Mouse (Mus musculus) midbrain, embryonic 14.5 days (tissue): ENCODE data around the gene Rps6kb2. TPM values are rescaled to one million over a fixed set of nuclear protein-coding genes. Genes with fewer than 3 reads are reported as not detected.

Experiments
- ATAC-seq: fragments of 200-750 bp; cut with Nextera tagmentation; 2 replicates; pipeline ENCODE4 v1.8.0; 2017; ENCODE audit warnings: moderate number of reproducible peaks, moderate library complexity; ENCODE audit not compliant: low FRiP score, low TSS enrichment
- DNase-seq: peaks from one replicate; pipeline ENCODE4 v3.0.0-alpha.2; 2015
- H3K27ac ChIP-seq: fragments of 300-500 bp; sonication (generic); replicated peaks from 2 replicates; pipeline ENCODE4 v1.5.1; 2014; ENCODE audit warnings: mild to moderate bottlenecking, low read depth, low read length, moderate library complexity
- H3K27me3 ChIP-seq: fragments of 300-500 bp; sonication (generic); 2 replicates; pipeline ENCODE4 v1.6.1; 2014; ENCODE audit warnings: low read length, control low read depth, mixed read lengths; ENCODE audit not compliant: control insufficient read depth, insufficient read depth
- H3K36me3 ChIP-seq: fragments of 300-500 bp; sonication (generic); 2 replicates; pipeline ENCODE4 v1.6.1; 2014; ENCODE audit warnings: low read length, control low read depth; ENCODE audit not compliant: control insufficient read depth, insufficient read depth
- H3K4me1 ChIP-seq: fragments of 300-500 bp; sonication (generic); 2 replicates; pipeline ENCODE4 v1.6.1; 2014; ENCODE audit warnings: mild to moderate bottlenecking, antibody characterized with exemption, low read length, control low read depth; ENCODE audit not compliant: control insufficient read depth, insufficient read depth
- H3K4me2 ChIP-seq: fragments of 300-500 bp; sonication (generic); 2 replicates; pipeline ENCODE4 v1.6.1; 2014; ENCODE audit warnings: mild to moderate bottlenecking, low read length, moderate library complexity
- H3K4me3 ChIP-seq: fragments of 300-500 bp; sonication (generic); replicated peaks from 2 replicates; pipeline ENCODE4 v1.5.1; 2014; ENCODE audit warnings: low read depth, low read length
- H3K9ac ChIP-seq: fragments of 300-500 bp; sonication (generic); replicated peaks from 2 replicates; pipeline ENCODE4 v1.6.1; 2014; ENCODE audit warnings: mild to moderate bottlenecking, low read length, moderate library complexity
- H3K9me3 ChIP-seq: fragments of 300-500 bp; sonication (generic); 2 replicates; pipeline ENCODE4 v1.6.1; 2016; ENCODE audit warnings: low read length, control low read depth, mixed read lengths; ENCODE audit not compliant: control insufficient read depth
- WGBS: fragments of 180-500 bp; shearing (Covaris S2); extraction: QIAGEN DNeasy Blood & Tissue Kit; methylation state at CpG from one replicate; pipeline ENCODE4 v1.1.7; 2014; 5-methylcytosine and 5-hydroxymethylcytosine counted together
- polyA plus RNA-seq: library from polyadenylated mRNA; unstranded; fragments of >200 nt; fragmentation: Nextera tagmentation; extraction: Ambion mirVana; gene quantifications from 2 replicates; pipeline ENCODE4 v1.2.1, GENCODE M21; 2014

The Rps6kb2 gene
- polyA plus RNA-seq, 1 experiment from 2014 or later, result 42.2 TPM

DNA sequence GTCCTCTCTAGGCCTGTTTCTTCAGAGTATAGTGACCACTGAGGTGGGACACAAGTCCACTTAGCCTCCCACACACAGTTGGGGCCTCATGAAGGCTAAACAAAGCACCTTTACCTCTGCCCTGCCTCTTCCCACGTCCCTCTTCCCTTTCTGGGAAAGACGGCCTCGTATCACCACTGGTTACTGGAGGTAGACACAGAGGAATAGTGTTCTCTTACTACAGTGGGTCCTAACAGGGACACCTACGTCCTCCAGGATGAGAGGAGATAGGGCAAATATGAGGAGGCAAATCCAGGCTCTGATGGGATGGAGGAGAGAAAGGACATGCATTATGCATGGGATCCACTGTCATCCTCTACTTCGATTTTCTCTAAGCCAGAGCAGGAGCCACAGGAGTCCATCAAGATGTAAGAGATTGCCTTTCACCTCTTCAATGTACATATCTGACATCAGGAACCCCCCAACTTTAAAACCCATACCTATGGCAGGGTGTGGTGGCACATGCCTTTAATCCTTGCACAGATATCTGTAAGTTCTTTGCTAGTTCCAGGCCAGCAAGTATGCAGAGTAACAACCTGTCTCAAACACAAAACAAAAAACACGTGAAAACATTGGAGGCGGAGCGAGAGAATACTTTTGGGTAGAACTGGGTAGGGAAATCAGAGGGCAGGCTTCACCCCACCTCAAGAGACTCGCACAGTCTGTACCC is 15.2 kb downstream of the Rps6kb2 start:
- Histone ChIP-seq H3K36me3 (peaks cover 25% of the 10 kb centered on the region), H3K9ac (peak overlapping the region; percentile 81), H3K27ac (peak overlapping the region; percentile 64; the same call in 1 of the 2 replicates), H3K27me3 (no peaks in the 10 kb centered on the region), H3K9me3 (0 out of 2 replicates have a peak, but pooled peaks cover 4% of the 10 kb centered on the region), H3K4me2 (peak overlapping the region; percentile 86), H3K4me1 (peaks cover 15% of the 10 kb centered on the region; the same call in 1 of the 2 replicates), H3K4me3 (peak overlapping the region; percentile 80)
- DNase-seq, result no peak
- WGBS, result 27% methylated on average over 9 of the region's 9 CpGs
- peak; percentile 49 for ATAC-seq

DNA sequence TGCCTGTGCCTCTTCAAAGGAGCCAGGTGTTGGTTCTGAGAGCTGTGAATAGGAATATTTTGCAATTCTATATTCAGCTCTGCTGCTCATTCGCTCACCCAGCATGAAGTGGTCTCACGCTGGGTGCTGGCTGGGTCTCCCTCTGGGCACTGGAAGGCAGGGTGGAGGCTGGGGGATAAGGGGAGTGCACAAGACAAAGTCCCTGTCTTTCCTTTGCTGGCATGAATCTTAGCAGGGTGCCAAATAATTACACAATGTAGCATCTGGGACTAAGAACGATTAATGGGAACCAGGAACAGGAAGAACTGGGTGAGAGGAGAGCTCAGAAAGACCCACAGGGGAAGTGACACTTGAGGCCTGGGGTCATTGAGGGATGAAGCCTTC is 16.1 kb downstream of the Rps6kb2 start:
- no peak overlapping the region for H3K4me3 ChIP-seq
- no peak overlapping the region for H3K4me2 ChIP-seq
- H3K9me3 ChIP-seq, result 0 out of 2 replicates have a peak, but pooled peaks cover 4% of the 10 kb centered on the region
- no peak overlapping the region for H3K9ac ChIP-seq
- H3K27me3 ChIP-seq, result no peaks in the 10 kb centered on the region
- no peak for DNase-seq
- H3K36me3 ChIP-seq, result peaks cover 19% of the 10 kb centered on the region
- no peak overlapping the region for H3K27ac ChIP-seq
- H3K4me1 ChIP-seq, result peaks cover 15% of the 10 kb centered on the region; the same call in 1 of the 2 replicates
- 43% methylated on average over 3 of the region's 3 CpGs for WGBS
- ATAC-seq, result no peak

DNA sequence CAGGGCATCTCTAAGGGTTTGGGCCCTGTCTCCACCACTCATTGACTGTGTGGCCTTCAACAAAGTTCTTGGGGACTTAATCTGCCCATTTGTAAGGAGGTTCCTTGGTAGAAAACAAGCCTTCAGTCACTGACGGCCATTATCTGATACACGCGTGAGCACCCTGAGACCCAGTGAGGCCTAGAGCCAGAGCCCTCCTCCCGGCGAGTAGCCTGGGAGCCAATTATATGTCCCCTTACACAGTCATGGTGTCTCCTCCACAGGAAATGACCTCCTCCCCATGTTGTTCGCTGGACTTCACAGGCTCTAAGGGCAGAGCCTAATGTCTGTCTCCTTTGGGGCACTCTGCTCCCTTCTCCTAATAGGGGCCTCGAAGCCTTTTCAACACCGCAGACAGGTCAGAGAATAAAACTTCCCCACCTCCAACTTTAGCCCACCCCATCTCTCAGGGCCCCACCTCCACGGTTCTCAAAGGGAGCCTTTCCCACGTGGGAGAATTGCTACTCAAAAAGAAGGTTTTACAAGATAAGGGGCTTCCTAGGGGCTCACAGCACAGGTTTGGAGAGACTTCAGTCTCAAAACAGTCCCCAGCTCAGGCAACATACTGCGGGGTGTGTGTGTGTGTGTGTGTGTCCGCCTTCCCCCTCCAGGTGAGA is 16.7 kb downstream of the Rps6kb2 start:
- H3K9me3 ChIP-seq, result 0 out of 2 replicates have a peak, but pooled peaks cover 4% of the 10 kb centered on the region
- no peak overlapping the region for H3K4me2 ChIP-seq
- H3K27me3 ChIP-seq, result no peaks in the 10 kb centered on the region
- 61% methylated on average over 12 of the region's 12 CpGs for WGBS
- H3K4me3 ChIP-seq, result no peak overlapping the region
- DNase-seq, result no peak
- peaks cover 15% of the 10 kb centered on the region; the same call in 1 of the 2 replicates for H3K4me1 ChIP-seq
- no peak overlapping the region for H3K9ac ChIP-seq
- peaks cover 15% of the 10 kb centered on the region for H3K36me3 ChIP-seq
- ATAC-seq, result no peak
- H3K27ac ChIP-seq, result no peak overlapping the region

DNA sequence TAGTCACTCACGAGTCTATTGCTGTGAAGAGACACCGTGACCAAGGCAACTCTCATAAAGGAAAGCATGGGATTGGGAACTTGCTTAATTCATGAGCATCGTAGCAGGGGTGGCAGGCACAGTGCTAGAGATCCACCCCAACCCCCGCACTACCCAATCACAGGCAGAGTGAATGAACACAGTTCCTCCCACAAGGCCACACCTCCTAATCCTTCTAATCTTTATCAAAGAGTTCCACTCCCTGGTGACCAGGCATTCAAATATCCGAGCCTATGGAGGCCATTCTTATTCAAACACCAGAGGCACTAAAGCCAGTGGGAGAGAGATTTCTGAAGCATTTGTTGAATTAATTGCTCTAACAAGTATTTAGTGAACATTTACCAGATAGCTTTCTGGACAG is 17.2 kb downstream of the Rps6kb2 start:
- H3K36me3 ChIP-seq, result peaks cover 11% of the 10 kb centered on the region
- H3K27ac ChIP-seq, result no peak overlapping the region
- 75% methylated on average over 5 of the region's 5 CpGs for WGBS
- H3K4me2 ChIP-seq, result no peak overlapping the region
- no peaks in the 10 kb centered on the region for H3K27me3 ChIP-seq
- H3K4me1 ChIP-seq, result peaks cover 15% of the 10 kb centered on the region; the same call in 1 of the 2 replicates
- no peak overlapping the region for H3K9ac ChIP-seq
- 0 out of 2 replicates have a peak, but pooled peaks cover 4% of the 10 kb centered on the region for H3K9me3 ChIP-seq
- DNase-seq, result no peak
- H3K4me3 ChIP-seq, result no peak overlapping the region
- no peak for ATAC-seq

DNA sequence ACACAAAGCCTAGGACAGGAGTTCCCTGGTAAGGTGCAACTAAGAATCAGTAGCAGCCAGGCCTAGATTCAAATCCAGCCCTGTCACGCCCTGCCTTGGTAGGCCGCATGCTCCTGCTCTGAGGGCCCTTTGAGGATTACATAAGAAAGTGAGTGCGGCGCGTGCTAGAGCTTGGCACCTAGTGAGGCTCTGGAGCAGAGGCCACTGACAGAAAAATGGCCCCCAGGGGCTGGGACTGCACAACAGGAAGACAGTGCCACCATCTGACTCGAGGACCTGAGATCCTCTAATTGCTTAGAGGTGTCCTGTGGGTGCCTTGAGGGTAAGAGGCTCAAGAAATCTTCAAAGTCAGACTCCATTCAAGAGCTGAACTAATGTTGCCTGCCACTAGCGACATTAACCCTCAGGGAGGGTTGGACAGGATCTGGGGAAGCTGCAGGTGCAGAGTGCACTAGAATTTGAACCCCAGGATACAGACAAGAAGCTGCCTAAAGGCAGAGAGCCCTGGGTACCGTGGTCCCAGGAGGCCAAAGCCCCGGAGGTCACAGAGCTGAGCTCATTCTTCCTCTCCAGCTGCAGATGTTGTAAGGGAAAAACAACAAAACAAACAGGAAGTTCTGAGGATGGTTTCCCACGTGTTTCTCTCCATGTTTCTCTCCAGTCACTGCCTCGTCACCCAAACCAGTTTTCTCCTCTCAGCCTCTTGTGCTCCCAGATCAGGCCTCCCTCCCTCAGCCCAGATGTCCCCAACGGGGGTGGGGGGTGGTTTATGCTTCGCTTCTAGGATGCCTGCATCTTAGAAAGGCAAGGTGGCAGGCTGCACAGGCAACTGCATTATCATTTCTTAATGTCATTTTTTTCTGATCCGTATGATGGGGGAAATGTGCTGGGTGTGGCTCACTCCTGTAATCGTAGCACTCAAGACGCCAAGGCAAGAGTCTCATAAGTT is 18.3 kb downstream of the Rps6kb2 start:
- H3K4me2 ChIP-seq, result no peak overlapping the region
- 0 out of 2 replicates have a peak, but pooled peaks cover 4% of the 10 kb centered on the region for H3K9me3 ChIP-seq
- no peaks in the 10 kb centered on the region; the same call in 1 of the 2 replicates for H3K36me3 ChIP-seq
- WGBS, result 86% methylated on average over 16 of the region's 16 CpGs
- H3K27me3 ChIP-seq, result no peaks in the 10 kb centered on the region
- no peak overlapping the region for H3K4me3 ChIP-seq
- ATAC-seq (no peak), DNase-seq (no peak)
- H3K9ac ChIP-seq, result no peak overlapping the region
- no peak overlapping the region for H3K27ac ChIP-seq
- H3K4me1 ChIP-seq, result peaks cover 15% of the 10 kb centered on the region; the same call in 1 of the 2 replicates

DNA sequence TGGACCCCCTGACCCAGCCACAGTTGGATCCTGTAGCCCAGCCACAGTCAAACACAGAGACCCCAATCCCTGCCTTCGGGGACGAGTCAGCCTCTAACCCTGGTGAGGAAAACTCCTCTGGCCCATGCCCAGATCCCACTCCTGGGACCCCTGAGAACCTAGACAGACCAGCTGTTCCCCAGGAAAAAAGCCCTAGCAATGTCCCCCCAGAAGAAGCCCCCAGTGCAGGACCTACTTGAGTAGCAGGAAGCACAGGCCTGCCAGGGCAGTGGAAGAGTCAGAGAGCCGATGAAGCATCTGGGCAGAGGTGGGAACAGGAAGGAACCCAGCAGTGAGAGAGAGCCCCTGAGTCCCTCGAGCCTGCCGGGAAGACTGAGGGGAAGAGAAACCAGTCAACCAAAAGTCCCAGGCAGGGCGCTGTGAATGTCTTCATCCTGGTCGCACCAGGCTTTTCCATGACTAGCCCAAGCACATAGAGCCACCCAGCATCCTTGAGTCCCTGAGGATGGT is 19.3 kb downstream of the Rps6kb2 start, which contains the start of gene Cabp4:
Cabp4 (minus strand) TSS at position 275 of the 510 bp plus-strand sequence.
- H3K4me3 ChIP-seq, result no peak within 1 kb of the TSS
- no peak within 1 kb of the TSS for H3K9ac ChIP-seq
- 88% methylated on average over 7 of the region's 7 CpGs for WGBS
- no peak for DNase-seq
- peaks cover 12% of the 10 kb centered on the region; the same call in 1 of the 2 replicates for H3K4me1 ChIP-seq
- no peak within 1 kb of the TSS for H3K27ac ChIP-seq
- 0 out of 2 replicates have a peak, but pooled peaks cover 4% of the 10 kb centered on the region for H3K9me3 ChIP-seq
- no peak for ATAC-seq
- no peak within 1 kb of the TSS for H3K4me2 ChIP-seq
- H3K27me3 ChIP-seq, result no peaks in the 10 kb centered on the region
- H3K36me3 ChIP-seq, result no peaks in the 10 kb centered on the region

DNA sequence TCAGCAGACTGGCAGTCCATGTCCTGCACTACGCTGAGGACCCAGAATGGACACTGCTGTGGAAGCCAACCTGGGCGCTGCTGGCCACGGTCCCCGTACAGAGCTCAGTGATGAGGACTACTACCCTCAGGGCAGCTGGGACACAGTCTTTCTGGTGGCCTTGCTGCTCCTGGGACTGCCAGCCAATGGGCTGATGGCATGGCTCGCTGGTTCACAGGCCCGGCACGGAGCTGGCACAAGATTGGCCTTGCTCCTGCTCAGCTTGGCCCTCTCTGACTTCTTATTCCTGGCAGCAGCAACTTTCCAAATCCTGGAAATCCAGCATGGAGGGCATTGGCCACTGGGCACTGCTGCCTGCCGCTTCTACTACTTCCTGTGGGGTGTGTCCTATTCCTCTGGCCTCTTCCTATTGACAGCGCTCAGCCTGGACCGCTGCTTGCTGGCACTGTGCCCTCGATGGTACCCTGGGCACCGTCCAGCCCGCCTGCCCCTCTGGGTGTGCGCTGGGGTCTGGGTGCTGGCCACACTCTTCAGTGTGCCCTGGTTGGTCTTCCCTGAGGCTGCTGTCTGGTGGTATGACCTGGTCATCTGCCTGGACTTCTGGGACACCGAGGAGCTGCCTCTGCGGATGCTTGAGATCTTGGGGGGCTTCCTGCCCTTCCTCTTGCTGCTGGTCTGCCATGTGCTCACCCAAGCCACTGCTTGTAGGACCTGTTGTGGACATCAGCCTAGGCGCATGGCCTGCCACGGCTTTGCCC is 20.6 kb downstream of the Rps6kb2 start:
- 0 out of 2 replicates have a peak, but pooled peaks cover 4% of the 10 kb centered on the region for H3K9me3 ChIP-seq
- H3K4me2 ChIP-seq, result no peak overlapping the region
- H3K36me3 ChIP-seq, result no peaks in the 10 kb centered on the region
- H3K4me1 ChIP-seq, result 0 out of 2 replicates have a peak, but pooled peaks cover 7% of the 10 kb centered on the region
- no peaks in the 10 kb centered on the region for H3K27me3 ChIP-seq
- no peak overlapping the region for H3K9ac ChIP-seq
- H3K27ac ChIP-seq, result no peak overlapping the region
- DNase-seq (no peak), ATAC-seq (no peak)
- H3K4me3 ChIP-seq, result no peak overlapping the region
- 91% methylated on average over 18 of the region's 18 CpGs for WGBS
